Mouse (Mus musculus): ENCODE measurements around the gene Mpz. TPM values are rescaled to one million over a fixed set of nuclear protein-coding genes. Genes with fewer than 3 reads are reported as not detected.

Gene Mpz
- polyA plus RNA-seq (2015; fragmentation: Nextera tagmentation; extraction: Ambion mirVana), result 35.1 and 37.5 TPM in 2 replicates

GRCm38 (mm10) chr1:171149974-171150760 lies at the start of gene Mpz, which contains the start of gene Sdhc:
Gene Mpz (plus strand): TSS chr1:171150711.
Gene Sdhc (minus strand): TSS chr1:171150603.

GRCm38 (mm10) chr1:171113873-171114299 lies 36.6 kb upstream of the Mpz start, which contains the start of gene Cfap126:
Gene Cfap126 (plus strand): TSS chr1:171113918.

GRCm38 (mm10) chr1:171195887-171196397 lies 45.4 kb downstream of the Mpz start, which contains the start of gene Pcp4l1:
Gene Pcp4l1 (minus strand): TSS chr1:171196268.

Other genes with a start within 250 kb of the Mpz start
- gene Fcrlb, start 237.8 kb upstream of the Mpz start, polyA plus RNA-seq (2015; fragmentation: Nextera tagmentation; extraction: Ambion mirVana), result 0.10 TPM in 1 of 2 replicates, not detected in the other
- gene Fcrla, start 223.1 kb upstream of the Mpz start, polyA plus RNA-seq (2015; fragmentation: Nextera tagmentation; extraction: Ambion mirVana), result 0.24 TPM in 1 of 2 replicates, not detected in the other
- 8.7 and 13.1 TPM in 2 replicates for gene Fcgr2b, start 174.2 kb upstream of the Mpz start, polyA plus RNA-seq (2015; fragmentation: Nextera tagmentation; extraction: Ambion mirVana)
- gene Fcgr4, start 131.8 kb upstream of the Mpz start, polyA plus RNA-seq (2015; fragmentation: Nextera tagmentation; extraction: Ambion mirVana), result 1.1 and 2.6 TPM in 2 replicates
- 26.2 and 43.7 TPM in 2 replicates for gene Fcgr3, start 85.8 kb upstream of the Mpz start, polyA plus RNA-seq (2015; fragmentation: Nextera tagmentation; extraction: Ambion mirVana)
- 1.7 and 1.8 TPM in 2 replicates for gene Cfap126, start 36.8 kb upstream of the Mpz start, polyA plus RNA-seq (2015; fragmentation: Nextera tagmentation; extraction: Ambion mirVana)
- gene Sdhc, start 108 bp upstream of the Mpz start, polyA plus RNA-seq (2015; fragmentation: Nextera tagmentation; extraction: Ambion mirVana), result 450 and 454 TPM in 2 replicates
- 4.4 and 6.3 TPM in 2 replicates for gene Pcp4l1, start 45.6 kb downstream of the Mpz start, polyA plus RNA-seq (2015; fragmentation: Nextera tagmentation; extraction: Ambion mirVana)
- gene Nr1i3, start 63.3 kb downstream of the Mpz start, polyA plus RNA-seq (2015; fragmentation: Nextera tagmentation; extraction: Ambion mirVana), result 0.22 and 0.23 TPM in 2 replicates
- gene Tomm40l, start 71.8 kb downstream of the Mpz start, polyA plus RNA-seq (2015; fragmentation: Nextera tagmentation; extraction: Ambion mirVana), result 25.0 and 27.9 TPM in 2 replicates
- 8.5 and 10.4 TPM in 2 replicates for gene Apoa2, start 74.3 kb downstream of the Mpz start, polyA plus RNA-seq (2015; fragmentation: Nextera tagmentation; extraction: Ambion mirVana)
- gene Fcer1g, start 83.7 kb downstream of the Mpz start, polyA plus RNA-seq (2015; fragmentation: Nextera tagmentation; extraction: Ambion mirVana), result 73.3 and 108 TPM in 2 replicates
- gene Adamts4, start 99.7 kb downstream of the Mpz start, polyA plus RNA-seq (2015; fragmentation: Nextera tagmentation; extraction: Ambion mirVana), result 6.3 and 7.5 TPM in 2 replicates
- 474 and 493 TPM in 2 replicates for gene Ndufs2, start 100.7 kb downstream of the Mpz start, polyA plus RNA-seq (2015; fragmentation: Nextera tagmentation; extraction: Ambion mirVana)
- gene B4galt3, start 119.6 kb downstream of the Mpz start, polyA plus RNA-seq (2015; fragmentation: Nextera tagmentation; extraction: Ambion mirVana), result 23.7 and 25.4 TPM in 2 replicates
- 18.2 and 22.7 TPM in 2 replicates for gene Ppox, start 130.5 kb downstream of the Mpz start, polyA plus RNA-seq (2015; fragmentation: Nextera tagmentation; extraction: Ambion mirVana)
- gene Usp21, start 137.3 kb downstream of the Mpz start, polyA plus RNA-seq (2015; fragmentation: Nextera tagmentation; extraction: Ambion mirVana), result 23.7 and 24.2 TPM in 2 replicates
- 77.6 and 87.2 TPM in 2 replicates for gene Ufc1, start 144.3 kb downstream of the Mpz start, polyA plus RNA-seq (2015; fragmentation: Nextera tagmentation; extraction: Ambion mirVana)
- 31.9 and 35.7 TPM in 2 replicates for gene Dedd, start 178.4 kb downstream of the Mpz start, polyA plus RNA-seq (2015; fragmentation: Nextera tagmentation; extraction: Ambion mirVana)
- 27.6 and 32.2 TPM in 2 replicates for gene Nit1, start 194.9 kb downstream of the Mpz start, polyA plus RNA-seq (2015; fragmentation: Nextera tagmentation; extraction: Ambion mirVana)
- gene Pfdn2, start 195.0 kb downstream of the Mpz start, polyA plus RNA-seq (2015; fragmentation: Nextera tagmentation; extraction: Ambion mirVana), result 98.8 and 101 TPM in 2 replicates
- 1.3 and 1.7 TPM in 2 replicates for gene Klhdc9, start 210.1 kb downstream of the Mpz start, polyA plus RNA-seq (2015; fragmentation: Nextera tagmentation; extraction: Ambion mirVana)
- 0.24 and 1.5 TPM in 2 replicates for gene Nectin4, start 219.4 kb downstream of the Mpz start, polyA plus RNA-seq (2015; fragmentation: Nextera tagmentation; extraction: Ambion mirVana)
- 1.8 and 2.5 TPM in 2 replicates for gene Arhgap30, start 238.2 kb downstream of the Mpz start, polyA plus RNA-seq (2015; fragmentation: Nextera tagmentation; extraction: Ambion mirVana)

Data from skeletal muscle tissue, postnatal 0 days (tissue).